Mouse (Mus musculus) frontal cortex, adult 2 months (tissue): ENCODE measurements around the gene Srpk2. TPM values are rescaled to one million over a fixed set of nuclear protein-coding genes. Genes with fewer than 3 reads are reported as not detected.
A peak's percentile ranks its signal among the peaks of the same experiment; 100 is the strongest.
"Not testable (repeated sequence)": the region's sequence is repeated elsewhere in the genome, so short reads cannot be mapped to it uniquely, and the experiment has no call there.

Experiments used
- DNase-seq, 2 experiments: peaks; one replicate each; pipeline ENCODE4 v3.0.0; 2022; ENCODE audit warnings: low spot score in 1 of 2; ENCODE audit errors: extremely low spot score in 1 of 2
- polyA plus RNA-seq: library from polyadenylated mRNA; depleted of rRNA; stranded (reverse); fragments of >200 nt; gene quantifications from 2 replicates; pipeline ENCODE4 v1.2.3, GENCODE M21; 2012

Gene Srpk2
- polyA plus RNA-seq, 1 experiment: 90.8 TPM

DNA sequence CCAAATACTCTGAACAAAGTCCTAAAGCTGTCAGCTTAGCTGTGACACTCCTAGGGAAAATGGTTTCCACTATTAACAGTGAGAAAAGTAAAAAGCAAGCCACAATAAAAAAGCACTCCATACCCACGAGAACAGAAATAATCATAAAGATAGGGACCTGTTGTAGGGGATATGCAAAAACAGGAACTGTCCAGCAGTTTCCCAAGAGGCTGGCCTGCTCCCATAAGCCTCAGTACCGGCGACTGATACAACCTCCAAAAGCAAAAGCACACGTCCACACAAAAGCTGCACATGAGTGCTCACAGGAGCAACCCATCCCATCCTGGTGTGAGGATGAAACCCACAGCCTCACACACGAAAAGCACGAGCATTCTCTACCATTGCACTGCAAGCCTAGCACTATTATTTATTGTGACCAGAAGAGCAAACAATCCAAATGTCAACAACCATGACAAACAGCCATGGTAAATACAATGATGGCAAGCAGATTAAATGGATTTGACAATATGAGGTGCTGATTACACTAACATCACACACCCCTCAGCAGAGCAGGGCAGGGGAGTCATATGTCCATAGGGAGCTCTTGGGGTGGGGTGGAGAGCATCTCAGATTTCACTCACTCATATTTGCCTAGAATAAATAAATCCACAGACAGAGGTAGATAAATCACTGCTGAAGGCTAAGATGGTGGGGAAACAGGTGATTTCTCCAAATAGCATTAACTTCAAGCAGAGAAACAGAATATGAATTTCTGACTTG, 107.9 kb downstream of the Srpk2 start:
- no peak for DNase-seq

DNA sequence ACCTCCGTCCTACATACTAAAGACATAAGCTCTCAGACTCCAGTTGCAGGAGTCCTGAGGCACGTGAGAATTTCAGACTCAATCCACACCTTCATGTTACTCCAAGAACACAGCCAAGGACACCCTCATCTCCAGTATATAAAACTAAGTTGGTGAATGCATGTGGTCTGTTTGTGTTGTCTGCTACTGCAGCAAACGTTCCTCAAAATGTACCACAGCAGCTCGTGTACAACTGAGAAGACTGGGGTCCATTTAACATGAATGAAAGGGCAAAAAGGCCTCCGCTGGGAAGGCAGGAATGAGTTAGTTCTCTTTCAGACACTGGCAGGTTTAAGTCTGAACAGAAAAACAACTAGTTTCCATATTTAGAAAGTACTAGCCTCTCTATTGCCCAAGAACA, 110.5 kb downstream of the Srpk2 start:
- no peak for DNase-seq

GRCm38 (mm10) chr5:23568188-23568587, 116.2 kb downstream of the Srpk2 start:
- peak in 1 of 2 experiments; percentile 46 for DNase-seq

- no peak for DNase-seq
Measured at GRCm38 (mm10) chr5:23566382-23566781, 118.0 kb downstream of the Srpk2 start.

GRCm38 (mm10) chr5:23562278-23563060, 121.9 kb downstream of the Srpk2 start:
- DNase-seq: no peak

GRCm38 (mm10) chr5:23561227-23561626, 123.2 kb downstream of the Srpk2 start:
- no peak for DNase-seq

DNA sequence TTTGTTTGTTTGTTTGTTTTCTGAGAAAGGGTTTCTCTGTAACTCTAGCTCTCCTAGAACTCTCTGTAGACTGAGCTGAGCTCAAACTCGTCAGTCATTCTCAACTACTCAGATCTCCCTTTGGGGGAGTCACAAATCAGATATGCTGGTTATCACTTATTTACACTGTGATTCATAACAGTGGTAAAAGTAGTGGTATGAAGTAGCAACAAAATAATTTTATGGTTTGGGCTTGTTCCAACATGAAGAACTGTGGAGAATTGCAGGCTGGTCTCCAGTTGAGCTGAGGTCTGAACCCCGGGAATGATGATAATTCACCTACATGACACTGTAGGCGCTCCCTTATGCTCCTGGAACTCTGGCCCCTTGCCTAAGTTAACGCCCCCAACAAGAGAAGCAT, 124.2 kb downstream of the Srpk2 start:
- DNase-seq: no peak

DNA sequence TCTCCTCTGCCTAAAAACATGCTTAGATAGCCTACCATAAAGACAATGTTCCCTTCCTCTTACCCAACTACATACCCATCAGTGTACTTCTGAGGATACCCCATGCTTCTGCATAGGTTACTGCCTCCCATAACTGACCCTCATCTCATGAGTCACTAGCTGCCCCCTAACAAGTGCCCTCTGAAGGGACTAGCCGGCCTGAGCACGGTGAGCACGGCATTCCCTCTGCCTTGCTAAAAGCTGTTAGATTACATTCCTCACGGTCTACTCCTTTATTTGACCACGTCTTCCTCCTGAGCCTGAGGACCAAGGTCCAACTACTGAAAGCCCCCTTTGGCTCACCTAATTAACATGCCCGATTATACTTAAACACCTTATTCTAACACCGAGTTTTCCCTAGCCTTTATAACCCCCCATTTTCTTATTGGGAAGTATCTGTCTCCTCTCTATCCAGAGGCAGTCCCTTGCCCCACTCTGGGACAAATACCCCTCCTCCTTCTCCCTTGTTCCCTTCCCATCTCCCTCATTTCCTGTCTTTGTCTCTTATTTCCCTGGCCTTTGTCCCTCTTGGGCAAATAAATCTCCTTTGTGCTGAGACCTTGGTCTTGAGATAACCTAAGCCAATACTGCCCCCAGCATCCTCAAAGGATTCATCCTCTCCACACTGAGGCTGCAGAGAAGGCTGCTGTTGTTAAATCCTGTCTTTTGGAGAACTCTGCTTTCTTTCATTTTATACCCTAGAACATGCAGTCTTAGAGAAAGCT, 128.2 kb downstream of the Srpk2 start:
- DNase-seq: no peak

GRCm38 (mm10) chr5:23553338-23553737, 131.1 kb downstream of the Srpk2 start:
- DNase-seq: not testable (repeated sequence)

- no peak for DNase-seq
Measured at GRCm38 (mm10) chr5:23551687-23552086, 132.7 kb downstream of the Srpk2 start.

- no peak for DNase-seq
Measured at GRCm38 (mm10) chr5:23535692-23536091, 148.7 kb downstream of the Srpk2 start.

DNA sequence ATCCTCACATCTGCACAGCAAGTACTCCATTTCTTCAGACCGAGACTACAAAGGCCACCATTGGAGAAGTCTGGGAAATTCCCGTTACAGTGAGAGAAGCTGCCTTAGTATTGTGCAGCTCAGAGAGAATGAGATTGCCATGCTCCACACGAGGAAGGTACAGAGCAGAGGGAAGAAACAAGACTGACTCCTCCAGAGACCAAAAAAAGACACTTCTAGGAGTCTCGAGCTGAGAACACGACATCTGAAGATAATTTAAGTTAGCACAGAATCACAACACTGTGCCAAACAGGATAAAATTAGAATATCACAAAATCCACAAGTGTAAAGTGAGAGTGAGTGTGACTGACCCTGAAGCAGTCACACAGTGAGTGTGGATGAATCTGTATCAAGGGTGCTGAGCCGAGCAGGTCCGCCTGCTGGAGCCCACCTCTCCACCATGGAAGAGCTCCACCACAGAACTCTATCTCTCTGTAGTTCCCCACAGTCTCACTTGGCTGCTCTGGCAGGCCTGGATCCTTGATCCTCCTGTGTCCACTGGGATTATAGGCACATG, 152.8 kb downstream of the Srpk2 start:
- peak; percentile 58 to 62 for DNase-seq

DNA sequence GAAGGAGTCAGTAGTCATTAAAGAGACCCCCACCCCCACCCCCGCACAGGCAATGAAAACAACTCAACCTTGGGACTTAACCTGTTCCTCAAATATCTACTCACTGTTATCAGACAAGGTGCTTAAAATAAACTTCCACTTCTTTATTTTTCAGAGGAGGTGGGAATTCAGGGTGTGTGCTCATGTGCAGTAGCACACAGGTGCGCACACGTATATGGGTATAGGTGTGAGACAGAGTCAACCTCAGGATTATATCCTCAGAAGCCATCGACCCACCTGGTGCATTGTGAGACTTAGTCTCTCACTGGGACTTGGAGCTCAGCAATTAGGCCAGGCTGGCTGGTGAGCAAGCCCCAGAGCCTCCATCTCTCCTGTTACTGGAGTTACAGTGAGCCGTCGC, 153.3 kb downstream of the Srpk2 start:
- no peak for DNase-seq

DNA sequence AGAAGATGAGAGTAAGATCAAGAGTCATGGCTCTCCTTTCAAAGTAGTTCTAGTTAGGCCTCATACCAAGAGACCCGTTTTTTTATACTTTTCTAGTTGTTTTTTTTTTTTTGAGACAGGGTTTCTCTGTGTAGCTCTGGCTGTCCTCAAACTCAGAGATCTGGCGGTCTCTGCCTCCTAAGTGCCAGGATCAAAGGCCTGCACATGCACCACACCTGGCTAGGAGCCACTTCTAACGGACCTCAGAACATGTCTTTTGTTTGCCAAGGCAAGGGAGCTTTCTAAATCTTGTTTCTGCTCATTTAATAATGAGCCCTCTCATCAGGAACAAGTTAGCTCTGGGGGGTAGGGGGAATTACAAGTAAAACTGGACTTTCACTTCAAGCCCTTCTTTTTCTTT, 159.8 kb downstream of the Srpk2 start:
- DNase-seq: no peak

DNA sequence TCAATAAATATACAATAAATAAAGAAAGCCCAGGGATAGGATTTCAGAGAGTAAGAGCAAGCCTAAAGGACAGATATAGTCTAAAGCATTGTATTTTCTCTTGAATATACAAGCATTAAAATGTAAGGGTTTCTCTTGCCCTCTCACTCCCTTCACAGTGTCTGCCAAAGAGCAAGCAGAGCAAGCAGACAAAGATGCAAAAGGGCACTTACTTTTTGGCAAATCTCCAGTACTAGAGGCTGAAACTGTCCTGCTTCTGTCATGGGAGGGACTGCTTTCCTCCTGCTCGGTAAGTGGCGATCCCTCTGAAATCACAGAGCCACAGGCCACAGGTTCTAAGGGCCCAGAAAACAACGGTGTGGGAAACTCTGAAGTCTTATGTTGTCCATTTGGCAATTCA, 160.5 kb downstream of the Srpk2 start:
- no peak for DNase-seq

GRCm38 (mm10) chr5:23521645-23522044, 162.8 kb downstream of the Srpk2 start:
- DNase-seq: no peak

GRCm38 (mm10) chr5:23519679-23520078, 164.7 kb downstream of the Srpk2 start:
- no peak for DNase-seq

- no peak for DNase-seq
Measured at GRCm38 (mm10) chr5:23518673-23519072, 165.7 kb downstream of the Srpk2 start.

DNA sequence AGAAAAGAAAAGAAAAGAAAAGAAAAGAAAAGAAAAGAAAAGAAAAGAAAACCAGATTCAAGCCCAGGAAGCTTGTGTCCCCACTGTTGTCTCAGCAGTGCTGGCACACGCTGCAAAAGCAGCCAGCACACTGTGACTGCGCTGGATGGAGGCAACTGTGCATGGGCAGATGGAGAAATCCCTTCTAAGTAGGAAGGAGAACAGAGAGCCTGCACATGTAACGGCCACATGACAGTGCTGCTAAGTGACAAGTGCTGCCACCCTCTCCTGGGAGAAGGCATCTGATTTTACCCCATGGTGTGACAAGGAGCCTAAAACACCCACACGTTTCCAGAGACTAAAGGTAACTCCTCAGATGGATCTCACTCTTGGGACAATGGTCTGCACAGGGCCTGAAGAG, 166.6 kb downstream of the Srpk2 start:
- DNase-seq: peak; percentile 69 to 76

- DNase-seq: no peak
Measured at GRCm38 (mm10) chr5:23516962-23517361, 167.5 kb downstream of the Srpk2 start.

GRCm38 (mm10) chr5:23515038-23515437, 169.4 kb downstream of the Srpk2 start:
- DNase-seq: no peak
